Mouse (Mus musculus) MEL (cell line): ENCODE data around the gene Cyp2j12. TPM values are rescaled to one million over a fixed set of nuclear protein-coding genes. Genes with fewer than 3 reads are reported as not detected.

ENCODE experiments used
- DNase-seq: peaks from one replicate; pipeline ENCODE4 v3.0.0; 2011; ENCODE audit warnings: low read depth, low spot score
- H3K27ac ChIP-seq: 2 replicates; pipeline ENCODE4 v1.5.1; 2012; ENCODE audit warnings: low read depth, mild to moderate bottlenecking, control low read depth, low read length, moderate library complexity; ENCODE audit not compliant: control insufficient read depth
- H3K27me3 ChIP-seq, 2 experiments: fragments of 150-350 bp in 1 of 2; sonication (generic) in 1 of 2; 2 replicates each; pipeline ENCODE4 v1.6.1; 2012; ENCODE audit warnings: low read length in 2 of 2, mild to moderate bottlenecking in 2 of 2, improper control_type of control experiment in 1 of 2, moderate library complexity in 1 of 2; ENCODE audit not compliant: insufficient read depth in 2 of 2, control insufficient read depth in 1 of 2
- H3K36me3 ChIP-seq, 2 experiments: 2 replicates each; pipeline ENCODE4 v1.6.1; 2012 to 2014; ENCODE audit warnings: low read length in 2 of 2, improper control_type of control experiment in 1 of 2, inconsistent platforms in 1 of 2, mild to moderate bottlenecking in 1 of 2; ENCODE audit not compliant: insufficient read depth in 2 of 2, control insufficient read depth in 1 of 2
- H3K4me1 ChIP-seq, 2 experiments: fragments of 150-350 bp in 1 of 2; sonication (generic) in 1 of 2; 2 replicates each; pipeline ENCODE4 v1.6.1; 2012; ENCODE audit warnings: low read length in 2 of 2, improper control_type of control experiment in 1 of 2, mild to moderate bottlenecking in 1 of 2; ENCODE audit not compliant: insufficient read depth in 2 of 2, control insufficient read depth in 1 of 2
- H3K4me3 ChIP-seq, 2 experiments: fragments of 150-350 bp in 1 of 2; sonication (generic) in 1 of 2; 2 replicates each; pipeline ENCODE4 v1.5.1; 2012; ENCODE audit warnings: low read depth in 2 of 2, low read length in 2 of 2, mild to moderate bottlenecking in 2 of 2, moderate library complexity in 2 of 2, control low read depth in 1 of 2, improper control_type of control experiment in 1 of 2; ENCODE audit not compliant: control insufficient read depth in 1 of 2, insufficient read depth in 1 of 2
- H3K79me2 ChIP-seq: 2 replicates; pipeline ENCODE4 v1.6.1; 2012; ENCODE audit warnings: mild to moderate bottlenecking, low read length, moderate library complexity; ENCODE audit not compliant: control insufficient read depth, poor library complexity, insufficient read depth
- H3K9ac ChIP-seq: 2 replicates; pipeline ENCODE4 v1.6.1; 2012; ENCODE audit warnings: low read depth, mild to moderate bottlenecking, control low read depth, low read length, moderate library complexity; ENCODE audit not compliant: control insufficient read depth, poor library complexity, severe bottlenecking
- H3K9me3 ChIP-seq: fragments of 150-350 bp; sonication (generic); replicated peaks from 2 replicates; pipeline ENCODE4 v1.6.1; 2012; ENCODE audit warnings: mild to moderate bottlenecking, low read length, improper control_type of control experiment, moderate library complexity; ENCODE audit not compliant: insufficient read depth
- CHD1 ChIP-seq: IDR thresholded peaks from 2 replicates; pipeline ENCODE4 v1.6.1; 2012; ENCODE audit warnings: low read depth, mild to moderate bottlenecking, inconsistent platforms, low read length, improper control_type of control experiment
- CHD2 ChIP-seq: IDR thresholded peaks from 2 replicates; pipeline ENCODE4 v1.6.1; 2011; ENCODE audit warnings: low read length, improper control_type of control experiment
- CTCF ChIP-seq, 3 experiments: IDR thresholded peaks in 2 of 3; conservative IDR thresholded peaks in 1 of 3; 2 replicates each; pipeline ENCODE4 v1.5.1; 2011 to 2012; ENCODE audit warnings: low read length in 3 of 3, low read depth in 2 of 3, mild to moderate bottlenecking in 2 of 3, improper control_type of control experiment in 1 of 3, inconsistent platforms in 1 of 3, mixed read lengths in 1 of 3, moderate library complexity in 1 of 3; ENCODE audit not compliant: control insufficient read depth in 1 of 3, insufficient read depth in 1 of 3, poor library complexity in 1 of 3, severe bottlenecking in 1 of 3
- ELF1 ChIP-seq: IDR thresholded peaks from 2 replicates; pipeline ENCODE4 v1.6.1; 2014; ENCODE audit warnings: low read depth, mild to moderate bottlenecking, inconsistent platforms, low read length, improper control_type of control experiment, moderate library complexity
- ETS1 ChIP-seq: IDR thresholded peaks from 2 replicates; pipeline ENCODE4 v1.6.1; 2012; ENCODE audit warnings: low read depth, mild to moderate bottlenecking, inconsistent platforms, low read length, improper control_type of control experiment, moderate library complexity
- GATA1 ChIP-seq: IDR thresholded peaks from 2 replicates; pipeline ENCODE4 v1.6.1; 2011; ENCODE audit warnings: low read depth, low read length, improper control_type of control experiment
- JUND ChIP-seq: IDR thresholded peaks from 2 replicates; pipeline ENCODE4 v1.6.1; 2011; ENCODE audit warnings: low read depth, mild to moderate bottlenecking, improper control_type of control experiment, low read length
- MAX ChIP-seq: IDR thresholded peaks from 2 replicates; pipeline ENCODE4 v1.6.1; 2011; ENCODE audit warnings: low read length, improper control_type of control experiment
- MAZ ChIP-seq: IDR thresholded peaks from 2 replicates; pipeline ENCODE4 v1.6.1; 2012; ENCODE audit warnings: low read depth, mild to moderate bottlenecking, inconsistent platforms, low read length, improper control_type of control experiment
- MXI1 ChIP-seq: IDR thresholded peaks from 2 replicates; pipeline ENCODE4 v1.6.1; 2011; ENCODE audit warnings: mild to moderate bottlenecking, low read depth, low read length, improper control_type of control experiment
- MYB ChIP-seq: IDR thresholded peaks from 2 replicates; pipeline ENCODE4 v1.6.1; 2011; ENCODE audit warnings: mild to moderate bottlenecking, low read depth, low read length, improper control_type of control experiment
- MYC ChIP-seq: IDR thresholded peaks from 2 replicates; pipeline ENCODE4 v1.6.1; 2011; ENCODE audit warnings: low read depth, mild to moderate bottlenecking, low read length, improper control_type of control experiment, moderate library complexity
- NELFE ChIP-seq: IDR thresholded peaks from 2 replicates; pipeline ENCODE4 v1.6.1; 2011; ENCODE audit warnings: low read depth, low read length, improper control_type of control experiment
- NRF1 ChIP-seq: IDR thresholded peaks from 2 replicates; pipeline ENCODE4 v1.6.1; 2014; ENCODE audit warnings: low read depth, mild to moderate bottlenecking, inconsistent platforms, low read length, improper control_type of control experiment, moderate library complexity; ENCODE audit not compliant: poor library complexity, insufficient read depth, severe bottlenecking
- POLR2A ChIP-seq, 2 experiments: IDR thresholded peaks; 2 replicates each; pipeline ENCODE4 v1.6.1; 2011 to 2012; ENCODE audit warnings: low read length in 2 of 2, mild to moderate bottlenecking in 2 of 2, control low read depth in 1 of 2, improper control_type of control experiment in 1 of 2, low read depth in 1 of 2, moderate library complexity in 1 of 2; ENCODE audit not compliant: control insufficient read depth in 1 of 2, insufficient read depth in 1 of 2, poor library complexity in 1 of 2
- POLR2AphosphoS2 ChIP-seq: IDR thresholded peaks from 2 replicates; pipeline ENCODE4 v1.6.1; 2011; ENCODE audit warnings: low read length, improper control_type of control experiment
- POLR2AphosphoS5 ChIP-seq: IDR thresholded peaks from 2 replicates; pipeline ENCODE4 v1.6.1; 2012; ENCODE audit warnings: low read depth, borderline replicate concordance, mild to moderate bottlenecking, inconsistent platforms, low read length, moderate library complexity, mixed read lengths
- RAD21 ChIP-seq: IDR thresholded peaks from 2 replicates; pipeline ENCODE4 v1.6.1; 2011; ENCODE audit warnings: mild to moderate bottlenecking, low read depth, low read length, improper control_type of control experiment
- TBP ChIP-seq: IDR thresholded peaks from 2 replicates; pipeline ENCODE4 v1.8.0; 2011; ENCODE audit warnings: low read depth, low read length, improper control_type of control experiment
- TCF12 ChIP-seq: IDR thresholded peaks from 2 replicates; pipeline ENCODE4 v1.6.1; 2014; ENCODE audit warnings: low read depth, mild to moderate bottlenecking, inconsistent platforms, low read length, improper control_type of control experiment, moderate library complexity
- UBTF ChIP-seq: IDR thresholded peaks from 2 replicates; pipeline ENCODE4 v1.6.1; 2012; ENCODE audit warnings: low read depth, mild to moderate bottlenecking, inconsistent platforms, low read length, improper control_type of control experiment, moderate library complexity, borderline replicate concordance; ENCODE audit not compliant: insufficient read depth
- USF1 ChIP-seq: IDR thresholded peaks from 2 replicates; pipeline ENCODE4 v1.6.1; 2014; ENCODE audit warnings: low read depth, mild to moderate bottlenecking, inconsistent platforms, low read length, improper control_type of control experiment, moderate library complexity
- ZNF384 ChIP-seq: IDR thresholded peaks from 2 replicates; pipeline ENCODE4 v1.6.1; 2012; ENCODE audit warnings: low read depth, mild to moderate bottlenecking, inconsistent platforms, low read length, improper control_type of control experiment
- polyA plus RNA-seq, 2 experiments: library from polyadenylated mRNA; stranded (reverse) in 1 of 2; unstranded in 1 of 2; fragments of >175 nt in 1 of 2; fragments of >200 nt in 1 of 2; gene quantifications; 2 replicates each; pipeline versions ENCODE4 v1.2.1 to v1.2.4; 2012; ENCODE audit warnings: low replicate concordance in 2 of 2, low read depth in 1 of 2; ENCODE audit not compliant: insufficient read length in 2 of 2, insufficient read depth in 1 of 2, missing spikeins in 1 of 2
- total RNA-seq: library from RNA; depleted of rRNA; stranded (reverse); fragments of 300-350 nt; gene quantifications from 2 replicates; pipeline ENCODE4 v1.2.3, GENCODE M21; 2012

Gene Cyp2j12
- total and polyA plus RNA-seq, 3 experiments = not detected

DNA sequence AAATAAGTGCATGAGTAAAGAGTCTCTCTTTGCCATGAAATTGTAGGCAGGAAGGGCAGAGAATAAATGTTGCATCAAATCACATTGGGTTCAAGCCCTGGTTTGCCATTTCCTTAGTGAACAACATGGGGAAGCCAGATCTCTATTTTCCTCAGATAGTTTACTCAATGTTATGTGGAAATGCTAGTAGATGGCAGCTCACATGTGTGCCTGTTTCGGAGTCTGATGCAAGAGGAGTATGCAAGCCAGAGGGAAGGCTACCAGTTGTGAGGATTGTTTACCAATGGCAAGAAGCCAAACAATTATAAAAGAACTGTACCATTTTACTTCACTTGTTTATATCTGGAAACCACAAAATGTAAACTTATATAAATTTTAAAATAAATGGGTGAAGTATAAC lies 20.6 kb upstream of the Cyp2j12 start:
- no peak overlapping the region for H3K27ac ChIP-seq
- TF ChIP-seq MAZ = no peak
- no peak for TF ChIP-seq POLR2A (IDR thresholded peaks at IDR 0.05; ENCODE audit: control insufficient read depth in 1 of 2, insufficient read depth in 1 of 2, low read depth in 1 of 2, low read length in 2 of 2, poor library complexity in 1 of 2)
- TF ChIP-seq JUND = no peak
- no peak for TF ChIP-seq ELF1
- no peak for TF ChIP-seq POLR2AphosphoS5
- TF ChIP-seq USF1 = no peak
- no peak for TF ChIP-seq MAX
- no peak for TF ChIP-seq MXI1
- TF ChIP-seq MYC = no peak
- TF ChIP-seq ZNF384 = no peak
- no peak for TF ChIP-seq MYB
- TF ChIP-seq GATA1 = no peak
- no peak for TF ChIP-seq POLR2AphosphoS2
- TF ChIP-seq ETS1 = no peak
- TF ChIP-seq NRF1 = no peak
- DNase-seq = no peak
- H3K9me3 ChIP-seq = no peaks in the 10 kb centered on the region
- no peaks in the 10 kb centered on the region for H3K27me3 ChIP-seq
- H3K4me1 ChIP-seq = no peaks in the 10 kb centered on the region
- H3K36me3 ChIP-seq = no peaks in the 10 kb centered on the region
- no peak overlapping the region for H3K9ac ChIP-seq
- no peaks in the 10 kb centered on the region for H3K79me2 ChIP-seq
- no peak overlapping the region for H3K4me3 ChIP-seq

DNA sequence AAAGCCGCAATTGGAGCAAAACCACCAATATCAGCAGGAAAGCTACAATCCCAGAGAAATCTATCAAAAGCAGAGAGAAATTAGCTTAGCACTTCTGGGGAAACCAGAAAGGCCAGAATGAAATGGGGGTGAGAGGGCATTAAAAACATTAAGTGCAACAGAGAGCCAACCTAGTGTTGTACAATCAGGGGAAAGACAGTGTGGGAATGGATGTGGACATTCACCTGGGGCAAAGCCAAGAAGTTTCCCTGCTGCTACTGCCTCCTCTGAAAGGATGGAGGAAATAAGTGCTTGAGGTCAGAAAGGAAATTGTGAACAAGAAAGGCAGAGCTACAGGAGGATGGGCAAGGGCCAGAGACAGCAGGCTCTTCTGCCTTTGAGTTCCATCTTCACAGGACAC lies 1.7 kb downstream of the Cyp2j12 start:
- Histone ChIP-seq H3K27ac (no peak overlapping the region), H3K9ac (no peak overlapping the region), H3K4me3 (no peak overlapping the region), H3K27me3 (no peaks in the 10 kb centered on the region), H3K36me3 (no peaks in the 10 kb centered on the region), H3K4me1 (no peaks in the 10 kb centered on the region), H3K9me3 (no peaks in the 10 kb centered on the region), H3K79me2 (no peaks in the 10 kb centered on the region)
- TF ChIP-seq CHD2 = no peak
- TF ChIP-seq POLR2AphosphoS2 = no peak
- TF ChIP-seq TCF12 = no peak
- no peak for TF ChIP-seq UBTF
- TF ChIP-seq NRF1 = no peak
- no peak for TF ChIP-seq CTCF (IDR thresholded peaks at IDR 0.05 in 2 of 3, conservative IDR thresholded peaks at IDR 0.05 in 1 of 3; ENCODE audit: control insufficient read depth in 1 of 3, insufficient read depth in 1 of 3, low read depth in 2 of 3, low read length in 3 of 3, poor library complexity in 1 of 3, severe bottlenecking in 1 of 3)
- TF ChIP-seq JUND = no peak
- TF ChIP-seq RAD21 = no peak
- no peak for TF ChIP-seq ZNF384
- TF ChIP-seq CHD1 = no peak
- no peak for TF ChIP-seq TBP
- no peak for TF ChIP-seq NELFE
- no peak for DNase-seq
